Mouse (Mus musculus): ENCODE data around the gene Slc35a3.

Slc35a3 gene

GRCm38 (mm10) chr3:116638572-116638971 lies 74.1 kb downstream of the Slc35a3 start:
- DNase-seq (ENCODE audit: low spot score in 2 of 2): no peak

GRCm38 (mm10) chr3:116637693-116638476 lies 74.7 kb downstream of the Slc35a3 start:
- no peak for DNase-seq (ENCODE audit: low spot score in 2 of 2)

GRCm38 (mm10) chr3:116635799-116636198 lies 76.8 kb downstream of the Slc35a3 start:
- no peak for DNase-seq (ENCODE audit: low spot score in 2 of 2)

- DNase-seq (ENCODE audit: low spot score in 2 of 2): no peak
These were observed 77.8 kb downstream of the Slc35a3 start for GRCm38 (mm10) chr3:116634853-116635252.

GRCm38 (mm10) chr3:116634091-116634490 lies 78.5 kb downstream of the Slc35a3 start:
- DNase-seq (ENCODE audit: low spot score in 2 of 2): no peak

- no peak for DNase-seq (ENCODE audit: low spot score in 2 of 2)
These were observed 79.7 kb downstream of the Slc35a3 start for GRCm38 (mm10) chr3:116632971-116633370.

- DNase-seq (ENCODE audit: low spot score in 2 of 2): no peak
These were observed 81.2 kb downstream of the Slc35a3 start for GRCm38 (mm10) chr3:116631459-116631858.

- no peak for DNase-seq (ENCODE audit: low spot score in 2 of 2)
These were observed 90.0 kb downstream of the Slc35a3 start for GRCm38 (mm10) chr3:116622641-116623040.

GRCm38 (mm10) chr3:116620636-116621370 lies 91.8 kb downstream of the Slc35a3 start:
- DNase-seq (ENCODE audit: low spot score in 2 of 2): no peak
